Mouse (Mus musculus): ENCODE measurements around the gene Smyd4. TPM values are rescaled to one million over a fixed set of nuclear protein-coding genes. Genes with fewer than 3 reads are reported as not detected.

The Smyd4 gene
- total RNA-seq (2023) = 15.9 TPM

GRCm38 (mm10) chr11:75348199-75348889 lies at the start of gene Smyd4, which contains the start of gene Rpa1:
Smyd4 (plus strand) TSS chr11:75348433.
Rpa1 (minus strand) TSS chr11:75348324.

GRCm38 (mm10) chr11:75422013-75422792 lies 74.0 kb downstream of the Smyd4 start, which contains the start of gene Serpinf1:
Serpinf1 (minus strand) TSS chr11:75422701.

GRCm38 (mm10) chr11:75439363-75439762 lies 91.1 kb downstream of the Smyd4 start, which contains the start of gene Serpinf2:
Serpinf2 (minus strand) TSS chr11:75439591.

GRCm38 (mm10) chr11:75453991-75454930 lies 106.0 kb downstream of the Smyd4 start, which contains the start of gene Wdr81:
Wdr81 (minus strand) TSS chr11:75454717.

Other genes with a start within 250 kb of the Smyd4 start
- gene Hic1, start 178.9 kb upstream of the Smyd4 start, total RNA-seq (2023) = 1.7 TPM
- gene Ovca2, start 169.6 kb upstream of the Smyd4 start, total RNA-seq (2023) = 17.9 TPM
- 20.7 TPM for gene Dph1, start 157.2 kb upstream of the Smyd4 start, total RNA-seq (2023)
- gene Rtn4rl1, start 154.7 kb upstream of the Smyd4 start, total RNA-seq (2023) = 18.9 TPM
- gene Rpa1, start 109 bp upstream of the Smyd4 start, total RNA-seq (2023) = 193 TPM
- not detected for gene Serpinf1, start 74.3 kb downstream of the Smyd4 start, total RNA-seq (2023)
- gene Serpinf2, start 91.2 kb downstream of the Smyd4 start, total RNA-seq (2023) = not detected
- gene Wdr81, start 106.3 kb downstream of the Smyd4 start, total RNA-seq (2023) = 24.4 TPM
- 1.8 TPM for gene Tlcd2, start 113.3 kb downstream of the Smyd4 start, total RNA-seq (2023)
- gene Prpf8, start 138.4 kb downstream of the Smyd4 start, total RNA-seq (2023) = 201 TPM
- gene Rilp, start 161.7 kb downstream of the Smyd4 start, total RNA-seq (2023) = not detected
- 0.21 TPM for gene Scarf1, start 165.1 kb downstream of the Smyd4 start, total RNA-seq (2023)
- gene Slc43a2, start 183.3 kb downstream of the Smyd4 start, total RNA-seq (2023) = 61.9 TPM
- 205 TPM for gene Pitpna, start 239.7 kb downstream of the Smyd4 start, total RNA-seq (2023)